Mouse (Mus musculus) limb, embryonic 14.5 days (tissue): Measurements from ENCODE around the gene Esm1. TPM values are rescaled to one million over a fixed set of nuclear protein-coding genes. Genes with fewer than 3 reads are reported as not detected.
"Not testable (repeated sequence)": the region's sequence is repeated elsewhere in the genome, so short reads cannot be mapped to it uniquely, and the experiment has no call there.

Source experiments
- ATAC-seq: fragments of 200-750 bp; cut with Nextera tagmentation; 2 replicates; pipeline ENCODE4 v1.8.0; 2017; ENCODE audit warnings: low read depth, moderate number of reproducible peaks, moderate TSS enrichment; ENCODE audit not compliant: low FRiP score
- DNase-seq: peaks from one replicate; pipeline ENCODE4 v3.0.0-alpha.2; 2015; ENCODE audit warnings: low spot score
- H3K27ac ChIP-seq: fragments of 300-500 bp; sonication (generic); replicated peaks from 2 replicates; pipeline ENCODE4 v1.5.1; 2014; ENCODE audit warnings: low read depth, mild to moderate bottlenecking, low read length, moderate library complexity, mixed read lengths
- H3K27me3 ChIP-seq: fragments of 300-500 bp; sonication (generic); 2 replicates; pipeline ENCODE4 v1.6.1; 2014; ENCODE audit warnings: low read length, mixed read lengths; ENCODE audit not compliant: control insufficient read depth, insufficient read depth
- H3K36me3 ChIP-seq: fragments of 300-500 bp; sonication (generic); 2 replicates; pipeline ENCODE4 v1.6.1; 2014; ENCODE audit warnings: mild to moderate bottlenecking, low read length, moderate library complexity, mixed read lengths; ENCODE audit not compliant: control insufficient read depth, insufficient read depth
- H3K4me1 ChIP-seq: fragments of 300-500 bp; sonication (generic); 2 replicates; pipeline ENCODE4 v1.6.1; 2014; ENCODE audit warnings: antibody characterized with exemption, low read length, mixed read lengths; ENCODE audit not compliant: control insufficient read depth, insufficient read depth
- H3K4me2 ChIP-seq: fragments of 300-500 bp; sonication (generic); replicated peaks from 2 replicates; pipeline ENCODE4 v1.6.1; 2014; ENCODE audit warnings: low read depth, mild to moderate bottlenecking, low read length, moderate library complexity; ENCODE audit not compliant: severe bottlenecking
- H3K4me3 ChIP-seq: fragments of 300-500 bp; sonication (generic); replicated peaks from 2 replicates; pipeline ENCODE4 v1.5.1; 2014; ENCODE audit warnings: low read length
- H3K9ac ChIP-seq: fragments of 300-500 bp; sonication (generic); 2 replicates; pipeline ENCODE4 v1.6.1; 2014; ENCODE audit warnings: mild to moderate bottlenecking, low read depth, low read length, moderate library complexity; ENCODE audit not compliant: severe bottlenecking
- H3K9me3 ChIP-seq: fragments of 300-500 bp; sonication (generic); 2 replicates; pipeline ENCODE4 v1.6.1; 2016; ENCODE audit warnings: low read length; ENCODE audit not compliant: control insufficient read depth
- POLR2A ChIP-seq: fragments of 200-500 bp; IDR thresholded peaks from 2 replicates; pipeline ENCODE4 v1.8.0; 2012; ENCODE audit warnings: inconsistent platforms, mild to moderate bottlenecking, moderate library complexity, borderline replicate concordance; ENCODE audit not compliant: insufficient read depth, insufficient read length; ENCODE audit errors: extremely low read depth
- WGBS: fragments of 180-500 bp; shearing (Covaris S2); extraction: QIAGEN DNeasy Blood & Tissue Kit; methylation state at CpG from one replicate; pipeline ENCODE4 v1.1.7; 2014; 5-methylcytosine and 5-hydroxymethylcytosine counted together
- polyA plus RNA-seq, 2 experiments: library from polyadenylated mRNA; depleted of rRNA in 1 of 2; stranded (reverse) in 1 of 2; unstranded in 1 of 2; fragments of >200 nt; fragmentation: Nextera tagmentation in 1 of 2; extraction: Ambion mirVana in 1 of 2; gene quantifications; 2 replicates each; pipeline versions ENCODE4 v1.2.1 to v1.2.3; 2012 to 2014

Gene Esm1
- polyA plus RNA-seq, 2 experiments = 2.2 to 2.3 TPM

DNA sequence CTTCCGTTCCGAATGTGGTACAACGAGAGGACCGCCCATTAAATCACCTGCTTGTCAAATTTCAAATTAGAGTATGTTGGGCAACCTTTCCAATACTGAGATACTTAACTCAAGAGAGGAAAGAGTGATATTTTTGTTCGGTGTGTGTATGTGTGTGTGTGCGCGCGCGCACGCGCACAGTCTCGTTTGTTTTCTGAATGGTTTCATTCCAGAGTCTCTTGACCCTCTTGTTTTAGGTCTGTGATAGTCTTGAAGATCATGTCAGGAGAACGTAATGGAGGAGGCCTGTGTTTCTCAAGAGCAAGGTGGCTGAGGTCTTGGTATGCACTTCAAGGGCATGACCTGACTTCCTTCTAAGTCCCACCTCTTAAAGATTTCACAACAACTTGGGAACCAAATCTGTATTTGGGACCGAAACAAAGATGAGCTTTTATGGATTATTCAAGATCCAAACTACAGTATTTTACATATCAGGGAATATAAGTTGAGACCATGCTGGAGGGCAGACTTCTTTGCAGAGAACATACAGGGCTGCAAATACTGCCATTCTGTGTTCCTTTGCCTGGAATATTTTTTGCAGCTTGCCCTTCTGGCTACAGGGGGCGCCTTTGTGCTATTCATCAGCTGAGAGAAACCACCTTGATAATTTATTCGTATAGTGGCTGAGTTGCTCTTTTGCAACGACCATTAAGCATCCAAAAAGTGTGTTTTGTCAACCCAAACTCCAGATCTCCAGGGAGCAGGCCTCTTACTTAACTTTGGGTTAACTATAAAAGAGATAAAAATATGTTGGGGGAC is 18.4 kb downstream of the Esm1 start:
- no peak overlapping the region for H3K4me2 ChIP-seq
- H3K27ac ChIP-seq = no peak overlapping the region
- ATAC-seq = no peak
- no peak for TF ChIP-seq POLR2A
- no peaks in the 10 kb centered on the region for H3K4me1 ChIP-seq
- no peak for DNase-seq
- no peaks in the 10 kb centered on the region for H3K27me3 ChIP-seq
- H3K9me3 ChIP-seq = no peaks in the 10 kb centered on the region
- H3K36me3 ChIP-seq = no peaks in the 10 kb centered on the region
- 86% methylated on average over 17 of the region's 17 CpGs for WGBS
- H3K4me3 ChIP-seq = no peak overlapping the region
- no peak overlapping the region for H3K9ac ChIP-seq

- no peak overlapping the region for H3K4me3 ChIP-seq
- no peaks in the 10 kb centered on the region for H3K27me3 ChIP-seq
- no peaks in the 10 kb centered on the region for H3K4me1 ChIP-seq
- no peak overlapping the region for H3K4me2 ChIP-seq
- H3K27ac ChIP-seq = no peak overlapping the region
- 47% methylated on average over 6 of the region's 6 CpGs for WGBS
- ATAC-seq (no peak), DNase-seq (no peak)
- no peaks in the 10 kb centered on the region for H3K36me3 ChIP-seq
- no peak overlapping the region for H3K9ac ChIP-seq
- no peaks in the 10 kb centered on the region for H3K9me3 ChIP-seq
- no peak for TF ChIP-seq POLR2A
Measured at GRCm38 (mm10) chr13:113242129-113242528, 32.7 kb downstream of the Esm1 start.

- 79% methylated on average over 8 of the region's 8 CpGs for WGBS
- no peak overlapping the region for H3K9ac ChIP-seq
- H3K36me3 ChIP-seq = no peaks in the 10 kb centered on the region
- H3K27ac ChIP-seq = no peak overlapping the region
- H3K4me1 ChIP-seq = no peaks in the 10 kb centered on the region
- TF ChIP-seq POLR2A = no peak
- ATAC-seq = no peak
- H3K4me3 ChIP-seq = no peak overlapping the region
- H3K4me2 ChIP-seq = no peak overlapping the region
- H3K27me3 ChIP-seq = no peaks in the 10 kb centered on the region
- no peak for DNase-seq
- no peaks in the 10 kb centered on the region for H3K9me3 ChIP-seq
Measured at GRCm38 (mm10) chr13:113245025-113245424, 35.6 kb downstream of the Esm1 start.

GRCm38 (mm10) chr13:113252580-113252979 is 43.1 kb downstream of the Esm1 start:
- not testable (repeated sequence) for H3K9me3 ChIP-seq, H3K4me2 ChIP-seq, H3K27me3 ChIP-seq, H3K36me3 ChIP-seq, H3K4me1 ChIP-seq, H3K4me3 ChIP-seq, ATAC-seq, H3K27ac ChIP-seq, DNase-seq, H3K9ac ChIP-seq
- WGBS = 74% methylated on average over 7 of the region's 7 CpGs

DNA sequence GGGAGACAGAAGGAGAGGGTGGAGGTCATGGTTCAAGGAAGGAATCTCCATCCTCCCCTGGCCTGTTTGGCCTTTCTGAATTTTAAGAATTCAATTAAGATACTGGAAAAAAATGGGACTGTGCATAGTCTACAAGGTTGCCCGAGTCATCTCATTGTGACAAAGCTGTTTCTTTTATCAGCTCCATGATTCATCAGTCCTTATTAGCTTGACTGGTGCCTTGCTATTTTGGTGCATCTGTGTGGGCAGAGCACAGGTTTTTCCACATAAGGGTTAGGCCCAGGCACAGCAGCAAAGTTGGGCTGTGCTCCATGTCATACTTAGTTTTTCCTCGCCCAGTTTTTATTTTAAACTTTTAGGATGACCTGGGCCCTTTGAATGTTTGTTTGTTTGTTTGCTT is 47.3 kb downstream of the Esm1 start:
- TF ChIP-seq POLR2A = no peak
- ATAC-seq (no peak), DNase-seq (no peak)
- Histone ChIP-seq H3K9me3 (no peaks in the 10 kb centered on the region), H3K4me3 (no peak overlapping the region), H3K27me3 (no peaks in the 10 kb centered on the region), H3K4me2 (no peak overlapping the region), H3K4me1 (no peaks in the 10 kb centered on the region), H3K36me3 (no peaks in the 10 kb centered on the region), H3K27ac (no peak overlapping the region), H3K9ac (no peak overlapping the region)
- 91% methylated on average over 2 of the region's 2 CpGs for WGBS
